Mouse (Mus musculus) olfactory bulb, adult 2 months (tissue): ENCODE measurements around the gene A830005F24Rik. TPM values are rescaled to one million over a fixed set of nuclear protein-coding genes. Genes with fewer than 3 reads are reported as not detected.

Experiments used
- H3K27ac ChIP-seq: fragments of 200-500 bp; 2 replicates; pipeline ENCODE4 v1.5.1; 2012; ENCODE audit warnings: low read depth, low read length; ENCODE audit not compliant: insufficient read depth
- H3K4me1 ChIP-seq: fragments of 200-500 bp; 2 replicates; pipeline ENCODE4 v1.6.1; 2012; ENCODE audit warnings: low read length; ENCODE audit not compliant: control insufficient read depth, insufficient read depth
- H3K4me3 ChIP-seq: fragments of 200-500 bp; 2 replicates; pipeline ENCODE4 v1.5.1; 2012; ENCODE audit warnings: mild to moderate bottlenecking, low read depth, low read length, moderate library complexity; ENCODE audit not compliant: insufficient read depth
- CTCF ChIP-seq: fragments of 200-500 bp; IDR thresholded peaks from 2 replicates; pipeline ENCODE4 v1.5.1; 2012; ENCODE audit warnings: low read depth, mild to moderate bottlenecking, low read length, moderate library complexity; ENCODE audit not compliant: insufficient read depth
- POLR2A ChIP-seq: fragments of 200-500 bp; IDR thresholded peaks from 2 replicates; pipeline ENCODE4 v1.6.1; 2012; ENCODE audit warnings: mild to moderate bottlenecking, low read depth, low read length, moderate library complexity; ENCODE audit not compliant: insufficient read depth
- WGBS: fragments of 180-500 bp; shearing (Covaris S2); methylation state at CpG from one replicate; pipeline ENCODE4 v1.1.7; 2018; 5-methylcytosine and 5-hydroxymethylcytosine counted together
- polyA plus RNA-seq: library from polyadenylated mRNA; stranded (reverse); fragments of >200 nt; gene quantifications from 2 replicates; pipeline ENCODE4 v1.2.4, GENCODE M21; 2012; ENCODE audit warnings: low replicate concordance; ENCODE audit not compliant: missing spikeins, insufficient read depth, insufficient read length

A830005F24Rik gene
- polyA plus RNA-seq, 1 experiment, result not detected

DNA sequence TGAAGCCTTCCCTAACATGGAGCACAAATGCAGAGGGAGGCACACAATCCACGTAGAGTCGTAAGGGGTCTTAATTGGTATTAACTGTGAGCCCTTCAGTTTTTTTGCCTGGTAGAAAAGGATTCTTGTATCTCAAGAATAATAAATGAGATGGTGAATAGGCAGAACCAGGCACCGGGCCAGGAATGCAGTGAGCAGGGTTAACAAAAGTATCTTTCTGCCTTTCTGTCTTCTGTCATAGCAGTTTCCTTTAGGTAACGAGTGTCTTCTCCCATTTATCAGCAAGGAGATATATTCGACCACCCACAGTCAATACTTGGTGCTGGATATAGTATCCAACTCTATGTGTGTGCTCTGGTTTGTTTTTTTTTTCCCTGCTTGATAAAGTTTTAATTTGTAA is 40.1 kb downstream of the A830005F24Rik start:
- H3K27ac ChIP-seq, result no peak overlapping the region
- no peak overlapping the region for H3K4me3 ChIP-seq
- TF ChIP-seq POLR2A (no peak), CTCF (no peak)
- WGBS, result 48% methylated on average over 5 of the region's 5 CpGs
- H3K4me1 ChIP-seq, result peaks cover 11% of the 10 kb centered on the region

- TF ChIP-seq POLR2A, result no peak
- no peak for TF ChIP-seq CTCF
- WGBS, result 85% methylated on average over 1 of the region's 1 CpGs
- Histone ChIP-seq H3K27ac (no peak overlapping the region), H3K4me1 (peaks cover 11% of the 10 kb centered on the region), H3K4me3 (no peak overlapping the region)
These were observed 41.2 kb downstream of the A830005F24Rik start for GRCm38 (mm10) chr13:48554552-48554951.

DNA sequence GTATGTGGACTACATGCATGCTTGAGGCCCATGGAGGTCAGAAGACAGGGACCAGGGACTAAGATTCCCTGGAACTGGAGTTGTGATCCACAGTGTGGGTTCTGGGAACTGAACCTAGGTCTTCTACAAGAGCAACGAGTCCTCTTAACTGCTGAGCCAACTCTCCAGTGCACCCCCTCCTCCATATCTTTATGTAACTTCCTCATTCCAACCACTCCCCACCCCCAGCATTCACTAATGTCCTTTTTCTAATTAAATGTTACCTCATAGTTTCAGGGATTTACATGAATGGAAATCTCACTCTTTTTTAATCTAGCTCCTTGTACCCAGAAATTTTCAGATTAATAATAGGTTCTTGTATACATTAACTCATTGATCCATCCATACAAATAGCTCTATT is 42.6 kb downstream of the A830005F24Rik start:
- peaks cover 11% of the 10 kb centered on the region for H3K4me1 ChIP-seq
- H3K4me3 ChIP-seq, result no peak overlapping the region
- WGBS, result 77% methylated on average over 1 of the region's 1 CpGs
- TF ChIP-seq POLR2A (no peak), CTCF (no peak)
- no peak overlapping the region for H3K27ac ChIP-seq

DNA sequence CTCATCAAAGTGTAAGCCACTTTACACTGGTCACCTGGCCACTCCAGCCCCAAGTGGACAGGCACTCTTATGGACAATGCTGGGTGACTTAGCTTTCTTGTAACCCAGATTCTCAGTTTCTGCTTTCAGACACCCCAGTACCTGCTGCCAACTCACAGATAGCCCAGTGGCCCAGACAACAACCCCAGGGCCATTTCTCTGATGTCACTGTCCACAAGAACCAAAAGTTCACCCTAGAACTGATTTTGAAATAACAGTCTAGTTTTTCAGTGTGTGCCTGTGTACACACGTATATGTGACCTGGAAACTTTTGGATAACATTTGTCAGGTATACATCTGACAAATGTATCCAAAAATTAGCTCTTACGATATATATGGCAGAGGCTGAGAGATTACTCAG is 48.1 kb downstream of the A830005F24Rik start:
- peaks cover 6% of the 10 kb centered on the region for H3K4me1 ChIP-seq
- H3K27ac ChIP-seq, result no peak overlapping the region
- WGBS, result 98% methylated on average over 2 of the region's 2 CpGs
- no peak overlapping the region for H3K4me3 ChIP-seq
- TF ChIP-seq POLR2A, result no peak
- no peak for TF ChIP-seq CTCF

DNA sequence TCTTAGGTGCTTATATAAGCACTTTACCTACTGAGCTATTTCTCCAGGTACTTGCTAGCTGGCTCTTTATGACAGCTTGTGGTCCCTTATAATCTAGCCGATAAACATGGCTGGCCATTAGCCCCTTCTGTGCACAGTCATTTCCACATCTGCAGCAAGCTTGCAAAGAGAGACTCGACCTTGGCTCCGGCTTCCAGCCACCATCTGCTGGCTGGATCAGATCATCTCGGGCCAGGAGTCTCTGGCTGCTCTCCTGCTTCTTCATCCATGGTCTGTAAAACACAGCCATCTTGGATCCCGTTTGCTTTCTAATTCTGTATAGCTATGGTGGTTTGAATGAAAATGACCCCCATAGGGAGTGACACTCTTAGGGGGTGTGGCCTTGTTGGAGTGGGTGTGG is 49.0 kb downstream of the A830005F24Rik start:
- TF ChIP-seq CTCF, result no peak
- TF ChIP-seq POLR2A, result no peak

More for the DNA sequence above, 49.0 kb downstream of the A830005F24Rik start:
- no peak overlapping the region for H3K4me3 ChIP-seq
- H3K4me1 ChIP-seq, result peaks cover 6% of the 10 kb centered on the region
- 79% methylated on average over 5 of the region's 5 CpGs for WGBS
- H3K27ac ChIP-seq, result no peak overlapping the region

Other genes with a start within 250 kb of the A830005F24Rik start
- not detected in 2 replicates for gene Zfp169, start 119 bp upstream of the A830005F24Rik start, polyA plus RNA-seq
- not detected in 2 replicates for gene Ptpdc1, start 112.1 kb downstream of the A830005F24Rik start, polyA plus RNA-seq
- not detected in 2 replicates for gene Barx1, start 149.4 kb downstream of the A830005F24Rik start, polyA plus RNA-seq